Mouse (Mus musculus): ENCODE measurements around the gene Cisd1.

DNA sequence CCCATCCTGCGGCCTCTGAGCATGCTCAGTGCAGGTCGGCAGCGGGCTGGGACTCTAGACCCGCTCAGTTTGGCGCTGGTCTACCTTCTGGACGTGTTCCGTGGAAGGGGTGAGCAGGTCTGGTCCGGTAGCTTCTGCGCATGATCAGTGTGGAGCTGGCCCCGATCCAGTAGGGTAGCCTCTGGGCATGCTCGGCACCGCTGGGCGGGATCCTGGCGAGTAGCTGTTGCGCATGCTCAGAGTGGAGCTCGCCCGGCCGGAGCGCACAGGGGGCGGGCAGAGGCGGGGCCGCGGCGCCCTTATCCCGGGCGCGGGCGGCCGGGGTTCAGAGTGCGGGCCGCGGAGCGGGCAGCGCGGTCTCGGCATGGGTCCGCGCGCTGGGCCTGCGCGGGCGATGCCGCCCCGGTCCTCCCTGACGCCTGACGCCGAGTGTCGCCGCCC, 2.8 kb upstream of the Cisd1 start, which contains the start of gene Ipmk:
- TF ChIP-seq CTCF (IDR thresholded peaks at IDR 0.05; ENCODE audit: low read depth, low read length) = no peak
- peak; percentile 95 for TF ChIP-seq POLR2A (IDR thresholded peaks at IDR 0.05; ENCODE audit: extremely low read depth, insufficient read depth, low read length)
